Mouse (Mus musculus) left cerebral cortex, postnatal 10 days (tissue): ENCODE measurements around the gene Aven. TPM values are rescaled to one million over a fixed set of nuclear protein-coding genes. Genes with fewer than 3 reads are reported as not detected.
A peak's percentile ranks its signal among the peaks of the same experiment; 100 is the strongest.

Experiments used
- DNase-seq, 2 experiments: peaks; one replicate each; pipeline ENCODE4 v3.0.0; 2021 to 2022; ENCODE audit warnings: low spot score in 2 of 2, mixed read lengths in 1 of 2; ENCODE audit errors: extremely low spot score in 1 of 2
- intact Hi-C: fragments of 180-260 bp; cut with DNase I; formaldehyde crosslinking; loops from one replicate; pipeline ENCODE4 v1.15.1; 2025
- total RNA-seq, 2 experiments: library from RNA; stranded (reverse); gene quantifications; 2 replicates each; pipeline ENCODE4 v1.2.3; 2021

The Aven gene
- total RNA-seq, 2 experiments from 2014 or later, result 9.6 to 11.4 TPM

- intact Hi-C loops, result no loop called here
- no peak for DNase-seq
These were observed 28.0 kb downstream of the Aven start for GRCm38 (mm10) chr2:112520526-112521482.

- DNase-seq, result no peak
- intact Hi-C loops, result no loop called here
These were observed 34.2 kb downstream of the Aven start for GRCm38 (mm10) chr2:112526933-112527332.

GRCm38 (mm10) chr2:112532812-112533496 lies 40.2 kb downstream of the Aven start:
- intact Hi-C loops, result loop anchor here (10.0 kb wide), 1 partner anchor 232 kb away; no protein-coding TSS in a partner anchor
- DNase-seq, result no peak

GRCm38 (mm10) chr2:112534677-112535222 lies 42.0 kb downstream of the Aven start:
- no peak for DNase-seq

GRCm38 (mm10) chr2:112538783-112539182 lies 46.0 kb downstream of the Aven start:
- no peak for DNase-seq
- intact Hi-C loops, result loop anchor here (10.0 kb wide), 1 partner anchor 226 kb away; no protein-coding TSS in a partner anchor

More at GRCm38 (mm10) chr2:112534677-112535222, 42.0 kb downstream of the Aven start:
- intact Hi-C loops, result loop anchor here (10.0 kb wide), 1 partner anchor 230 kb away; no protein-coding TSS in a partner anchor

- intact Hi-C loops, result no loop called here
- peak in 1 of 2 experiments; percentile 36 for DNase-seq
These were observed 49.0 kb downstream of the Aven start for GRCm38 (mm10) chr2:112541695-112542285.

- intact Hi-C loops, result no loop called here
- no peak for DNase-seq
These were observed 63.8 kb downstream of the Aven start for GRCm38 (mm10) chr2:112556527-112556926.

GRCm38 (mm10) chr2:112557453-112557852 lies 64.7 kb downstream of the Aven start:
- intact Hi-C loops, result no loop called here
- no peak for DNase-seq

GRCm38 (mm10) chr2:112561549-112561948 lies 68.8 kb downstream of the Aven start:
- no peak for DNase-seq
- intact Hi-C loops, result no loop called here

GRCm38 (mm10) chr2:112565060-112565459 lies 72.3 kb downstream of the Aven start:
- no peak for DNase-seq
- intact Hi-C loops, result no loop called here

- no peak for DNase-seq
- intact Hi-C loops, result no loop called here
These were observed 73.7 kb downstream of the Aven start for GRCm38 (mm10) chr2:112566290-112567085.

GRCm38 (mm10) chr2:112567786-112568185 lies 75.0 kb downstream of the Aven start:
- intact Hi-C loops, result no loop called here
- no peak for DNase-seq

- peak in 1 of 2 experiments; percentile 16 for DNase-seq
- intact Hi-C loops, result no loop called here
These were observed 98.2 kb downstream of the Aven start for GRCm38 (mm10) chr2:112590985-112591384.

GRCm38 (mm10) chr2:112591451-112591871 lies 98.7 kb downstream of the Aven start:
- intact Hi-C loops, result no loop called here
- DNase-seq, result peak; percentile 13 to 36

GRCm38 (mm10) chr2:112593322-112593721 lies 100.6 kb downstream of the Aven start:
- no peak for DNase-seq
- intact Hi-C loops, result no loop called here

- intact Hi-C loops, result no loop called here
- DNase-seq, result no peak
These were observed 101.0 kb downstream of the Aven start for GRCm38 (mm10) chr2:112593781-112594180.

- intact Hi-C loops, result no loop called here
- no peak for DNase-seq
These were observed 103.0 kb downstream of the Aven start for GRCm38 (mm10) chr2:112595807-112596206.

- intact Hi-C loops, result no loop called here
- DNase-seq, result no peak
These were observed 103.7 kb downstream of the Aven start for GRCm38 (mm10) chr2:112596415-112596814.
